Mouse (Mus musculus) right cerebral cortex, postnatal 10 days (tissue): ENCODE measurements at regions not wholly inside any gene's neighbourhood (a gene's known extent, or its start where the extent isn't known, plus 50 kb on each side); places are given as distances from the start of the nearest gene placed in this dataset.

ENCODE experiments used
- DNase-seq, 2 experiments: peaks; one replicate each; pipeline ENCODE4 v3.0.0; 2021; ENCODE audit warnings: low spot score in 2 of 2

DNA sequence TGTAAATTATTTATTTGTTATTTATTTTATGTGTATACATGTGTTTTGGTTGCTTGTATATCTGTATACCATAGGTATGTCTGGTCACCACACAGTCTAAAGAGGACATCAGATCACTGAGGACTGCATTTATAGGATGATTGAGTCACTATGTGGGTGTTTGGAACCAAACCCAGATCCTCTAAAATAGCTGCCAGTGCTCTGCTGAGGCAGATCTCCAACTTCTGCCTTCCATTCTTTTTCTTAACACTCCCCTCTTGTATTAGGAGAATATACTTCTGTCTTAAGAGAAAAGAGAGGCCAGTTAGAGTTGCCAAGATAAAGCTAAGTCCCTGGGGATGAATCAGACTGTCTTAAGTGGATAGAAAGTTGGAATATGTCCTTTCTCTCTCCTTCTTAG is 424.2 kb downstream of the Cntn6 start:
- no peak for DNase-seq

DNA sequence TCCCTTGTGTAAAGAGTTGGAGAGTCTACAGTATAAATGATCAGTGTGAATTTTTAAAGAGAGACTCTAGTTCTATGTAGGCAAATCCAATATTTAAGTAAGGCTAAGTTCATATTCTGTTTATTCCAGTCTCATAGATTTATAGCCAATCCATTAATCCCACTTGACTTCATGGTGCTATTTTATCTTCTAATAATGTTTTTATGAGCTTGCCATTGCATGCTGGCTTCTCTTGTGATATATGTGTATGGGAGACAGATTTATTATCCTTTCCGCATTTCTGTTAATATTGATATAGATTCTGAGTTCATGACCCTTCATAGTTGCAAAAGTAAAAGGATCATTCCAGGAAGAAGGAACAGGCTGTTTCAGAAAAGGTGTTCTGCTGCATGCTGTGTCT is 430.0 kb downstream of the Cntn6 start:
- no peak for DNase-seq

DNA sequence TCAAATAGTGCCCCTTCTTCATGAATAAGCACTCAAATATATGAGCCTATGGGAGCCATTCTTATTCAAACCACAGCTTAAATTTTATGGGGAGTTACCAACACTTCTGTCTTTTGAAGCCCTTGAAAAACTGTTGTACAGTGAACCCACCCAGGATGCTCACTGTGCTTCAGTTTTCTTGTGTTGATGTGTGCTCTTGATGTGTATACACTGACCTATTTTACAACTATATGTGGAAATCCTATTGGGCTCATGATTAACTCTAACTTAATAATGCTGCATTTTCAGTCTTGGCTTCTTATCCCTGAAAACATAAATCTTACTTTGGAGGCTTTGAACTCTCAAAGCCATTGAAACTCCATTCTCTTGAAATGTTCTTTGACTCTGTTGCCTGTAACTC is 433.5 kb downstream of the Cntn6 start:
- no peak for DNase-seq

DNA sequence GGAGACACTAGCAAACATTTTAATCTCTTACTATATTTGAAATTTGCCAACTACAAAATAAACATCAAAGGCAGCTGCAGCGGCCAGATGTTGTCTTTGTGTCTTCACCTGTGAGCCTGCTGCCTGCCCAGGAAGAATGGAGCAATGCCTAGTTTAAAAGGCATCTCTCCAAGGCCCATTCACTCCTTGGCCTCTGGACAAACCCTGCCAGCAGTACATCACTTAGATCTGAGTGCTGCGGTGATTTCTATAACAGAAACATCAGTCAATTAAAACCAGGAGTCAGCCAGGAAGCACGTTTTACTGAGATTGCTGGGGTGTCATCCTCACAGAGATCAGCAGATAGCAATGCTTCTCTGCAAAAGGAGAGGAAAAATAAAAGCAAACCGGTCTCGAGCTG is 437.7 kb downstream of the Cntn6 start:
- no peak for DNase-seq

DNA sequence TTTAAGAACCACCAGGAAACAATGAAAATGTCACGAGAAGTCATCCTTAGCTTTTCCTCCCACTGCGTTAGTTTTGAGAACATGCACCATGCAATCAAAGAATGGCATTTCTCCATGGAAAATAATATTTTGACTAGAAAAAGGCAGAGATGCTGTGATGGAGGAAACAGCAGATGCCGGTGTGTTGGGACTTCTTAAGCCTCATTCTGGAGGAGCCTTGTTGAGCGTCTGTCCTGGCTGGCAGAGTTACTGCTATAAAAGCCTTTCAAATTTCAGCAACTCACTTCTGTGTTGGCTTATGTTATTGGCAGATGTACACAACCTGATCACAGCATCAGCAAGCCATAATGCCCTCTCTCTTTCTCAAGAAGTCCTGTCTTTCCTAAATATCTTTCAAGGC is 439.6 kb downstream of the Cntn6 start:
- DNase-seq: no peak

DNA sequence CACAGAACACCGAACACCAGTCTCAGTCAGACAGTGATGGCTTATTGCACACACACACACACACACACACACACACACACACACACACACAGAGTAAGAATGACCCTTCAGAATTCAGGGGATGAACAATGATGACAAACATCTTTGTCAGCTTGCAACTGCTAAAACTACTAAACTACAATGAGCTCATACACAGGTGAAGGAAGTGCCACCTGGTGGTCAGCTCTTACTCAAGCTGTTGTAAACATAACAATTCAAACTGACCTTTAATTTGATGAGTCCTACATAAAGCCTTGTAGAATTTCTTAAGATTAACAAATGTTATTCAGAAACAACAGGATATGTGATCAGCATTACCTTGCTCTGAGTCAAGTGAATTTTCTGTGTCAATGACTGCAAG is 446.5 kb downstream of the Cntn6 start:
- DNase-seq: no peak

DNA sequence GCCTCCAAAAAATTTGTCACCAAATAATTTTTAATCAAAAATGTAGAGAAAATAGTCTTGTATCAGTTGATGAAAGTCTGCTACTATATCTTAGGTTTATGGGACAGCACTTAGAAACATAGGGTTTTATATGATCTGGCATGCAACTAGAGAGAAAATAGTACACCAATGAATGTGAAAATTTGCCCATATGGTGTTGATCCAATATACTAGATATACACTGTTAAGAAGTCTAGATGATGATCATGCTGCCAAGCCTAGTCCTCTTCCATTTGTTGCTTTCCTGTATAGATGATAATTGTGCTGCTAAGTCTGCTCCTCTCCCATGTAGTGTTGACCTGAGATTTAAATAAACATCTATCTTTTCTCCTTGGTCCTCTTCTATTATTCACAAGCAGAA is 481.9 kb downstream of the Cntn6 start:
- DNase-seq: no peak

DNA sequence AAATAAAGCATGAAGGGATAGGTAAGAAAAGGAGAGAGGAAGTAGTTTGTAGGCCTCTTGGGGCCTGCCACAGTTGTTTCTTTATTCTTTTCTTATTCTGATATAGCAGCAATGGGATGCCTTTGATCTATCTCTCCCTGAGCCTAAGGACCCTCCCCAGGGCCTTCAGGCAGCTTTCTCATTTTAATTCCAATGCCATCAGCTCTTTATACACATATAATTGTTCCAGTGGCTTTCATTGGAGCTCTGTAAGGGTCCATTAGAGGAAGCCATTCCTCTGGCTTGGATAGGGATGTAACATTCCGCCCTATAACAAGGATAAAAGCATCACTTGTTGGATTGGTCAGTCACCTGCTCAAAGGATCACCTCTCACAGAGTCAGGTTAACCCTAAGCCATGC is 491.6 kb downstream of the Cntn6 start:
- no peak for DNase-seq

DNA sequence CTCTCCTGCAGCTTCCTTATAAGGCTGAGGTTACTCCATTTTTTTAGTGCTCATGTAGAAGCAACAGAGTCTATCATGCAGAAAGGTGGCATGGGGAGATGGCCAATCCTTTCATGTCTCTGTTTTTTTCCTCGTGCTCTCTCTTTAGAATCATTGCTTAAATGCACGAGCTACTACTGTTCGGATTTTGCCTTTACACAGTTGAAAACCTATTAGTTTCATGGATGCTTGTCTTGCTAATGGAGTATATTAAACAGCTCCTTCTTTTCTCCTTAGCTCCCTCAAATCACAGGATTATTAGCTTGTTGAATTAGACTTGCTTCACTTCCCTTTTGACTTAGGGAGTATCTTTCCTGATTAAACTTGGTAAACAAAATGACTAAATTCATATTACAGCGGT is 497.3 kb downstream of the Cntn6 start:
- DNase-seq: no peak

DNA sequence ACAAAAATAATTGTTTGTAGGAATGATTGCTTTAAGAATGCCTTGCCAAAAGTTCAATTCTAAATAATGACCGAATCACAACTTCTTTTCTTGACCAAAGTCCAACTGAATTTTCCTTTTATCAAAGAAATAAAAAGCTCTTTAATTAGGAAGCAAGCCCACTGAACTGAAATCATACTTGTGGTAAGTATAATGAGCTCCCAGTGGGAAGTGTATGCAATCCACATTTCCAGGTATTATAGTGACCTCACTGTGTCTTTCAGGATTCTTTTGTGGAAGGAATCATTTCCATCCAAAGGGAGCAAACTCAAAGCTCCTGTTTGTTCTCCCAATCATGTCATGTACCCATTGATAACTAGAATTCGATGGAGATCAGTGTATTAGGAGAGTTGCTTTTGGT is 497.8 kb downstream of the Cntn6 start:
- no peak for DNase-seq

DNA sequence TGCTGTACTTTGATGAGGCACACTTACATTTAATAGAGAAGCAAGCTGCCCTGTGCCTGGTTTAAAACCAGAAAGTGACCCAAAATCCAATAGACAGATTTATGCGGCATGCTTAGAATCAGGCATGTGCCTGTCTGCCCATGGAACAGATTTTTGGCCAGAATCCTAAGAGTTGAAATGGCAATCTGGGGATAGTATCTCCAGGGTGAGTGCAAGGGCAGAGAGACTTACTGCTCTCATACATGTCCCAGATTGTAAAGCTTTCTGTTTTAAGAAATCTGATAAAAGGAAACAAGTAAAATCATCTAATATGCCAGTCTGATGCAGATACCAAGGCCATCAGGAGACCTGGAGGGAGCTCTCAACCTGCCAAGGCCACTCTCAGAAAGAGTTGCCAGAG is 507.0 kb downstream of the Cntn6 start:
- no peak for DNase-seq

DNA sequence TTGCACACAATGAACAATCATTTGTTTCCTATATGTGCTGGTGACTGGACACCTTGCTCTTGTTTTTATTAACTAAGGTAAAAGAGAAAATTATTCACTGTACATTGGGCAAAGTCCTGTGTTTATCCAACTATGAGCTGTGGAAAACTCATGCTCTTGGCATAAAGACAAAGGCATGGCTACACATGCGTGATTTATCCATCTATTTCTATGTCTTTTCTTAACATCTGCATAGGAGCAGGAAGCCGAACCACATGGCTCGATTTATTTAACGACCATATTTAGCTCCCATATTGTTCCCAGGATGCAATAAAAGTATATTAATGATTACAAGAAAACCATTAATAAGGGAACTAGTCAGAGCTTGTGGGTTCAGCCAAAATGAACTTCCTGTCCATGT is 528.1 kb downstream of the Cntn6 start:
- no peak for DNase-seq

DNA sequence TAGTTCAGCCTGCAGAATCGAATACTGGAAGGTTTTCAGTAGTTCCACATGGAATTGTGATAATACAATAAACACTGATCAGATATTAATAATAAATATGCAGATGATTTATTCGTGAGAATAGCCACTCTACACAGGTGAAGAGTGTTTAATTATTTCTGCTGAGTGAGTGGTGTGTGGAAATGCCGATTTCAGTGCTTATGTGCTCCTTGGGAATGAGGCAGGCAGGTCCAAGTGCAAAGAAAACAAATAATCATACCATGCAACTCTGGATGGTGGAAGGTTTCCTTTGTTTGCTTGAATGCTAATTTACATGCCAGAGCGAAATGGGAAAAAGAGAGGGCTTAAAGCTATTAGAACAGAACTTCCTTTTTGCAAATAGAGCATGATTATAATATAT is 528.6 kb downstream of the Cntn6 start:
- no peak for DNase-seq

DNA sequence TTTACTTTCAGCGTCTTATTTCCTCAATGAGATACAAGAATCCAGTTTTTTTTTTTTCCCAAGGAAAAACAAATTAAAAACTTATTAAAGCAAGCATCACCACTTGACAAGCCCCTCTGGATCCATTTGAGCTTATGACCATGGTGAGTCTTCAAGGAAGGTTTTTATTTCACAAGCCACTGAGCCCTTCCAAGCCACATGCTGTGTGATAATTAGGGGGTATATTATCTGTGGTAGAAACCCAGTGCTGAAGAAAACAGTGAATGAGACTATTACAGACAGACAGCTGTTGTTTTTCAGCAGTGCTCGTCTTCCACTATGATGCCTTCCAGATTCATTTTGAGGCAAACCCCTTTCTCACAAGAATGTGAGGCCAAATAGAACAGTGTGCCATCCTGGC is 573.6 kb downstream of the Cntn6 start:
- DNase-seq: no peak

DNA sequence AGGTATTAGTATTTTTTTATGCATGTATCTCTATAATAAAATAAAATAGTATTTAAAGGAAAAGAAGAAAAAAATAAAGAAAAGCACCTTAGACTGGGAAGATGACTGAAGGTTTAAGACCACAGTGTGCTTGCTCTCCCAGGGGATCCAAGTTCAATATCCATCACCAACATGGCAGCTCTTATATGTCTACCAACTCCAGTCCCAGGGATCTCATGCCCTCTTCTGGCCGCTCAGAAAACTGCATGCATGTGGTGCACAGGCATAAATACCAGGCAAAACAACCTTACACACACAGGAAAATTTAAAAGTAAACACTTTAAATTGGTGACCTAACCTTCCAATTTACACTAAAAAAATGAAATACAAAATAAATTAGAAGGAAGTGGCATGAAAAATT is 586.6 kb upstream of the Cntn4 start:
- DNase-seq: peak; percentile 25 to 34
